8 mouse cellular contexts compared by ENCODE assay signal in genomic region chr2:11853210-11853973, GRCm38 (mm10).
DNase-seq lines count a peak whose midpoint lies in the region; ATAC-seq lines count a peak whose summit lies in the region.

No protein-coding gene starts in this region.

- H3K9ac ChIP-seq in liver, embryonic 12.5 days: no peak overlapping the region
- no peak overlapping the region for H3K9ac ChIP-seq in stomach, embryonic 15.5 days

- intact Hi-C loops in left cerebral cortex, postnatal 14 days (cut with DNase I): no loop called here

- no peaks in the 10 kb centered on the region for H3K36me3 ChIP-seq in liver, embryonic 12.5 days
- no peaks in the 10 kb centered on the region for H3K36me3 ChIP-seq in stomach, embryonic 15.5 days

- DNase-seq in MN1 (ENCODE audit: low spot score): peak; percentile 7
- DNase-seq in embryo, embryonic 10.5 days (ENCODE audit: low spot score): peak; percentile 57
- peak; percentile 10 for DNase-seq in hindlimb bud, embryonic 11.5 days (ENCODE audit: extremely low spot score, low read depth, low spot score)
- no peak for DNase-seq in left cerebral cortex, postnatal 14 days (ENCODE audit: low spot score in 2 of 2)
- no peak for DNase-seq in thymus, postnatal 14 days
- DNase-seq in layer of hippocampus, adult 9-11 months: no peak

- H3K27ac ChIP-seq in liver, embryonic 12.5 days: no peak overlapping the region
- no peak overlapping the region for H3K27ac ChIP-seq in stomach, embryonic 15.5 days

- peak; percentile 62 for ATAC-seq in liver, embryonic 12.5 days
- ATAC-seq in stomach, embryonic 15.5 days (ENCODE audit: insufficient read depth, low FRiP score, low read depth): peak; percentile 79

- no peaks in the 10 kb centered on the region for H3K9me3 ChIP-seq in liver, embryonic 12.5 days (replicated peaks)
- H3K9me3 ChIP-seq in stomach, embryonic 15.5 days: no peaks in the 10 kb centered on the region

- H3K27me3 ChIP-seq in liver, embryonic 12.5 days (replicated peaks): no peaks in the 10 kb centered on the region
- H3K27me3 ChIP-seq in stomach, embryonic 15.5 days (replicated peaks): no peaks in the 10 kb centered on the region

- WGBS in liver, embryonic 12.5 days (ENCODE audit: insufficient replicate concordance): 27% methylated on average over 2 of the region's 2 CpGs
- WGBS in stomach, embryonic 15.5 days: 37% methylated on average over 2 of the region's 2 CpGs

- no peak overlapping the region for H3K4me3 ChIP-seq in liver, embryonic 12.5 days
- H3K4me3 ChIP-seq in stomach, embryonic 15.5 days (replicated peaks): no peak overlapping the region

- H3K4me2 ChIP-seq in liver, embryonic 12.5 days: no peak overlapping the region
- H3K4me2 ChIP-seq in stomach, embryonic 15.5 days: no peak overlapping the region

- no peaks in the 10 kb centered on the region for H3K4me1 ChIP-seq in liver, embryonic 12.5 days
- H3K4me1 ChIP-seq in stomach, embryonic 15.5 days: no peaks in the 10 kb centered on the region

Comparison
In these comparisons a context has a peak if more than half of its experiments do, and no peak if none do; other contexts are left out.
1. DNase-seq: peak in MN1 (single experiment), embryo, embryonic 10.5 days (single experiment) and hindlimb bud, embryonic 11.5 days (single experiment); none in left cerebral cortex, postnatal 14 days (0 of 2), thymus, postnatal 14 days (single experiment) and layer of hippocampus, adult 9-11 months (single experiment).